Mouse (Mus musculus) liver, embryonic 16.5 days (tissue): ENCODE results near the gene Spata5. TPM values are rescaled to one million over a fixed set of nuclear protein-coding genes. Genes with fewer than 3 reads are reported as not detected.

Source experiments
- ATAC-seq: fragments of 200-750 bp; cut with Nextera tagmentation; 2 replicates; pipeline ENCODE4 v1.8.0; 2017; ENCODE audit warnings: low read depth, mild to moderate bottlenecking, moderate number of reproducible peaks, moderate library complexity
- H3K27ac ChIP-seq: fragments of 300-500 bp; sonication (generic); 2 replicates; pipeline ENCODE4 v1.5.1; 2014; ENCODE audit warnings: mild to moderate bottlenecking, low read length
- H3K27me3 ChIP-seq: fragments of 300-500 bp; sonication (generic); 2 replicates; pipeline ENCODE4 v1.6.1; 2014; ENCODE audit warnings: low read depth, low read length, mixed read lengths; ENCODE audit not compliant: control insufficient read depth, insufficient read depth
- H3K36me3 ChIP-seq: fragments of 300-500 bp; sonication (generic); 2 replicates; pipeline ENCODE4 v1.6.1; 2014; ENCODE audit warnings: mild to moderate bottlenecking; ENCODE audit not compliant: control insufficient read depth, insufficient read depth
- H3K4me1 ChIP-seq: fragments of 300-500 bp; sonication (generic); 2 replicates; pipeline ENCODE4 v1.6.1; 2014; ENCODE audit warnings: low read depth, low read length, mixed read lengths; ENCODE audit not compliant: control insufficient read depth
- H3K4me2 ChIP-seq: fragments of 300-500 bp; sonication (generic); 2 replicates; pipeline ENCODE4 v1.6.1; 2014; ENCODE audit warnings: low read depth, low read length, mixed read lengths
- H3K4me3 ChIP-seq: fragments of 300-500 bp; sonication (generic); 2 replicates; pipeline ENCODE4 v1.5.1; 2014; ENCODE audit warnings: low read depth, mild to moderate bottlenecking, low read length
- H3K9ac ChIP-seq: fragments of 300-500 bp; sonication (generic); 2 replicates; pipeline ENCODE4 v1.6.1; 2014; ENCODE audit warnings: low read depth, low read length
- H3K9me3 ChIP-seq: fragments of 300-500 bp; sonication (generic); replicated peaks from 2 replicates; pipeline ENCODE4 v1.6.1; 2016; ENCODE audit warnings: low read length; ENCODE audit not compliant: control insufficient read depth
- WGBS: fragments of 180-500 bp; shearing (Covaris S2); extraction: QIAGEN DNeasy Blood & Tissue Kit; methylation state at CpG from one replicate; pipeline ENCODE4 v1.1.7; 2014; ENCODE audit not compliant: insufficient replicate concordance; 5-methylcytosine and 5-hydroxymethylcytosine counted together
- polyA plus RNA-seq: library from polyadenylated mRNA; unstranded; fragments of >200 nt; fragmentation: Nextera tagmentation; extraction: Ambion mirVana; gene quantifications from 2 replicates; pipeline ENCODE4 v1.2.1, GENCODE M21; 2015

Spata5 gene
- polyA plus RNA-seq, result 14.6 and 15.5 TPM in 2 replicates

DNA sequence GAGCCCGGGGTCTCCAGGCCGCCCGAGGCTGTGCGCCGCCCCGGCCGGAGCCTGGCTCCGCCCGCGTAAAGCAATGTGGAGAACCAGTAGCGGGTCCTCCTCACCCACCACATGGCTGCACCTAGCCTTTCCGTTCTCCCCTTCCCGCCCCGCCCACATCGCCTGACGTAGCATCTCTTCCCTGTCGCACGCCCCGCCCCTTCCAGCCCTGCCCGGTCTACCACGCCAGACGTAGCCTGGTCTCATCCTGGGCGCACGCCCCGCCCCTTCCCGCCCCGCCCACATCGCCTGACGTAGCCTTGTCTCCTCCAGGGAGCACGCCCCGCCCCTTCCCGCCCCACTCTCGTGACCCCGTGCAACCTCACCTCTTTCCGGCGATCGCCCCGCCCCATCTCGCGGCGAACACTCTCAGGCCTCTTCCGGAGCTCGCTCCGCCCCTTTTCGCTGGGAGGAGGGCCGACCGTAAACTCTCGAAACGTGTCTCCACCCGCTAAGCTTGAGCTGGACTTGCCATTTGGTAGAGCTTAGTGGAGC lies at the start of gene Spata5:
Spata5 (plus strand) TSS at position 439 of the 534 bp plus-strand sequence.
- peak within 1 kb of the TSS; percentile 93 for H3K27ac ChIP-seq
- H3K36me3 ChIP-seq, result no peaks in the 10 kb centered on the region
- H3K4me1 ChIP-seq, result peaks cover 14% of the 10 kb centered on the region
- H3K27me3 ChIP-seq, result no peaks in the 10 kb centered on the region
- WGBS, result under 1% methylated on average over 47 of the region's 50 CpGs
- peak within 1 kb of the TSS; percentile 90 for H3K4me2 ChIP-seq
- H3K4me3 ChIP-seq, result peak within 1 kb of the TSS; percentile 96
- H3K9me3 ChIP-seq, result no peaks in the 10 kb centered on the region
- peak; percentile 91 for ATAC-seq
- peak within 1 kb of the TSS; percentile 84 for H3K9ac ChIP-seq

- Histone ChIP-seq H3K27me3 (no peaks in the 10 kb centered on the region), H3K27ac (no peak overlapping the region), H3K36me3 (no peaks in the 10 kb centered on the region), H3K9me3 (no peaks in the 10 kb centered on the region), H3K9ac (no peak overlapping the region), H3K4me1 (no peaks in the 10 kb centered on the region), H3K4me2 (no peak overlapping the region), H3K4me3 (no peak overlapping the region)
- WGBS, result 50% methylated on average over 4 of the region's 4 CpGs
- no peak for ATAC-seq
These were observed 49.3 kb upstream of the Spata5 start for GRCm38 (mm10) chr3:37370407-37370806.

GRCm38 (mm10) chr3:37373712-37374111 lies 46.0 kb upstream of the Spata5 start:
- Histone ChIP-seq H3K9ac (no peak overlapping the region), H3K27ac (no peak overlapping the region), H3K27me3 (no peaks in the 10 kb centered on the region), H3K4me3 (no peak overlapping the region), H3K4me2 (no peak overlapping the region), H3K9me3 (no peaks in the 10 kb centered on the region), H3K36me3 (no peaks in the 10 kb centered on the region), H3K4me1 (no peaks in the 10 kb centered on the region)
- no peak for ATAC-seq
- WGBS, result 75% methylated on average over 11 of the region's 11 CpGs

DNA sequence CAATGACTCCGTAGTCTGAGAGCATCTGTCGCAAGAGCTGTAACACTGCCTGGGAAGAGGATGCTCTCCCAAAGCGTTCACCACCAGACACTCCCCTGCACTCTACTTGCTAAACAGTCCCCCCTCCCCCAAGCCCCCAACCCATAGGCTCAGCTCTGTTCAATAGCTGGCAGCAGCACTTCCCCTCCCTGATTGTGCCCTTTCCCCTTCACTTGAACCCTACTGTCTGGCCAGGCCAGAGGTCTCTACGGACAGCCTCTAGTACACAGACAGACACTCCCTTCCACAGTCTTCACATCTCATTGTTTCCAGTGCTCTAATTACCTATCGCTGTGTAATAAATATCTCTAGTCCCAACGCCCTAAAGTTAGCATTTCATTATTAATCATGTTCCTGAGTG lies 41.8 kb upstream of the Spata5 start:
- H3K4me3 ChIP-seq, result no peak overlapping the region
- ATAC-seq, result no peak
- no peak overlapping the region for H3K27ac ChIP-seq
- no peaks in the 10 kb centered on the region for H3K27me3 ChIP-seq
- H3K4me1 ChIP-seq, result no peaks in the 10 kb centered on the region
- no peaks in the 10 kb centered on the region for H3K9me3 ChIP-seq
- 67% methylated on average over 6 of the region's 6 CpGs for WGBS
- H3K4me2 ChIP-seq, result no peak overlapping the region
- H3K36me3 ChIP-seq, result no peaks in the 10 kb centered on the region
- H3K9ac ChIP-seq, result no peak overlapping the region

DNA sequence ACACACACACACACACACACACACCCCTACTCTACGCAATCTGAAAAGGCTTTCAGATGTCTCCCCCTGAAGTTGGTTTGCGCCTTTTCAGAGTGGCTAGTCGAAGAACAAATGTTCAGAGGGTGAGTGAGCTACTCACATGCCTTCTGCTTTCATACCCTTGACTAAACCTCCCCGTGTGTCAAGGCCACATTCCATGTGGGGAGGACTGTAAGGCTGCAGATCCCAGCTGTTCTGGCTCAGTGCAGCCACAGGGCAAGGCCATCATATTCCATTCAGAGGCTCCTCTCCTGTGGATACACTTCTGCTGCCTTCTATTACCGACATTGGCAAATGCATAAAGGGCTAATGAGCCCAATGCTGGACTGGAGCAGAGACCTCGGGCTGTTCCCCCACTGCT lies 41.3 kb upstream of the Spata5 start:
- H3K27me3 ChIP-seq, result no peaks in the 10 kb centered on the region
- H3K4me2 ChIP-seq, result no peak overlapping the region

GRCm38 (mm10) chr3:37379201-37379600 lies 40.5 kb upstream of the Spata5 start:
- no peaks in the 10 kb centered on the region for H3K4me1 ChIP-seq
- no peak overlapping the region for H3K4me2 ChIP-seq
- H3K36me3 ChIP-seq, result no peaks in the 10 kb centered on the region
- no peak overlapping the region for H3K4me3 ChIP-seq
- 65% methylated on average over 14 of the region's 14 CpGs for WGBS
- H3K9ac ChIP-seq, result no peak overlapping the region
- no peak for ATAC-seq
- no peaks in the 10 kb centered on the region for H3K9me3 ChIP-seq
- H3K27me3 ChIP-seq, result no peaks in the 10 kb centered on the region
- no peak overlapping the region for H3K27ac ChIP-seq

More for the DNA sequence above, 41.3 kb upstream of the Spata5 start:
- H3K9ac ChIP-seq, result no peak overlapping the region
- ATAC-seq, result no peak
- H3K4me1 ChIP-seq, result no peaks in the 10 kb centered on the region
- WGBS, result 57% methylated on average over 6 of the region's 6 CpGs
- no peaks in the 10 kb centered on the region for H3K36me3 ChIP-seq
- no peak overlapping the region for H3K4me3 ChIP-seq
- no peak overlapping the region for H3K27ac ChIP-seq
- no peaks in the 10 kb centered on the region for H3K9me3 ChIP-seq

DNA sequence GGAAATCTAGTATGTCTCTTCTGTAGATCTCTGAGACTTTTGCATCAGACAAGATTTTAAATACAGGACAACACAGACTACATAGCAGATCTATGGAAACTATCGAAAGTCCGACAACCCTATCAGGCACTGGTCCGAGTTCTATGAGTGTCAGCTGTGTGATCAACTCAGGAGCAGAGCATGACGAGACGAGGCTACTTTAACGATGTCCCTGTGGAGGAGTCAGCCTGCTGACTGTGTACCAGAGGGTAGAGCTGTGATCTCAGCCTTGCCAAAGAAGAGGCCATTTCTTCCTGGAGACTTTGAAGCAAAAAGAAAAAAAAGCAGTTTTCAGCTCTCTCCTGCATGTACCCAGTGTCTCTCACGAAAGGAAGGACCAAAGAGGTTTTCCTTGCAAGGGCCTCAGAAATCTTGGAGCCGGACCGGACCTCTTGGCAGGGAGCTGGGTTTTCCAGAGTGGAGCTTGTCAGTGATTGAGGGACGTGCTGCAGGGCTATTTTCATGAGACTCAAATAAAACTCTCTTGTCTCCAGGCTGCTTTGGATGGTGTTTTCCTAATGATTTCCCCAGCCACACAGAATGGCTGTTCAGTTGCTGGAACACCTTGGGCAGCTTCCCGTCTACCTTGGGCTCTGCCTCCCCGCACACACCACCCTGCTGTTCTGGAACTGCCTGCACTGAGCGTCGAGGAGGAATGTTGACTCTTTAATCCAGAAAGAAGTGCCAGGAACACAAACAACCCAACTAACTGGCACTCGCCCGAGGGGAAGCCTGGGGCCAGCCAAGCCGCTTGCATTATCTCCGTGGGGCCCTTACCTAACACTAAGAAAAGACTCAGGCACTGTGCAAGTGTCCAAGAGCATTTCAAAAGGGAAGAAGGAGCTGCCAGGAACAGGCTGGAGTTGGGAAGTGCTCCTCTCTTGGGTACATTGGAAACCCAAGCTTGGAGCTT lies 39.5 kb upstream of the Spata5 start:
- H3K4me2 ChIP-seq, result no peak overlapping the region
- ATAC-seq, result no peak
- no peak overlapping the region for H3K9ac ChIP-seq
- WGBS, result 67% methylated on average over 18 of the region's 18 CpGs
- no peak overlapping the region for H3K27ac ChIP-seq
- H3K27me3 ChIP-seq, result no peaks in the 10 kb centered on the region
- H3K9me3 ChIP-seq, result no peaks in the 10 kb centered on the region
- no peak overlapping the region for H3K4me3 ChIP-seq
- H3K4me1 ChIP-seq, result no peaks in the 10 kb centered on the region
- no peaks in the 10 kb centered on the region for H3K36me3 ChIP-seq

DNA sequence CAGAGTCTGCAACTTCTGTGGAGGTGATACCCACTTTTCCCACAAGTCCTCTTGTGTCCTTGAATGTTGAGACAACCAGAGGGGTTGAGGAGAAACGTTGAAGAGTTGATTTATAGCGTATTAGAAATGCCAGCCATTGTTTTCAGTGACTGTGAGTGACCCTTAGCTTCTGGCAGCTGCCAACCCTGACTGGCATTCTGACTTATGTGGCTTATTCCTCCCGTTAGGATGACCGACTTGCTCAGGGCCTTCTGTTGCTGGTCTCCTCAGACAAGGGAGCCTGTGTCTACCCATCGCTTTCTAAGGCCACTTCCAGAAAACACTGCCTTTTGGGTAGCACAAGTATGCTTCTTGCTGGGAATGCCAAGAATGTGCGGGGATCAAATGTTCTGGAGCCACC lies 38.2 kb upstream of the Spata5 start:
- H3K9me3 ChIP-seq, result no peaks in the 10 kb centered on the region
- H3K4me2 ChIP-seq, result no peak overlapping the region
- H3K9ac ChIP-seq, result no peak overlapping the region
- no peaks in the 10 kb centered on the region for H3K4me1 ChIP-seq
- H3K27me3 ChIP-seq, result no peaks in the 10 kb centered on the region
- ATAC-seq, result no peak
- H3K36me3 ChIP-seq, result no peaks in the 10 kb centered on the region
- no peak overlapping the region for H3K27ac ChIP-seq
- WGBS, result 56% methylated on average over 6 of the region's 6 CpGs
- no peak overlapping the region for H3K4me3 ChIP-seq

DNA sequence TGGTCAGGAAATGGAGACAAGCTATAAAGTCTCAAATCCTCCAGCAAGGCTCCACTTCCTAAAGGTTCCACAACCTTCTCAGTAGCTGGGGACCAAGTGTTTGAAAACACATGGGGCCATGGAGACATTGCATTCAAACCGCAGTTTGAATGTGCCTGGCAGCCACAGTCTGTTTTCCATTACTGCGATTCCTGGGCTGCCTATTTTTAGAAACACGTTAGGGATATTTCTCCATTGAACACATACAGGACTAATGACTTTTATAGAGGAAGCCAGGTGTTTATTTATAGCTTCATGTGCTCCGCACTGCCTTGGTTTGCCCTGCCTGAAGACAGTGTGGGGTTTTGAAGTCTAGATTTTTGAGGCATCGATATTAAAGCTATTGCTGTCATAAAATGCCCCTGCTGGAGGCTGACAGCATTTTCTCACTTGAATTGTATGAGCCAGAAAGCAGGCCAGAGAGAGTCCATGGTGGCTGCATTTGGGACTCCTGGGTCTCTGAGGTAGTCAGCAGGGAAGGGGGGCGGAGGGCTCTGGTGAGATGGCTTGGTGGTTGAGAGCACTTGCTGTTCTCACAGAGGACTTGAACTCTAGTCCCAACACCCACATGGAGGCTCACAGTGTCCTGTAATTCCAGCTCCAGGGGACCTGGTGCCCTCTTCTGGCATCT lies 36.5 kb upstream of the Spata5 start:
- WGBS, result 68% methylated on average over 6 of the region's 6 CpGs
- no peak for ATAC-seq
- Histone ChIP-seq H3K4me1 (no peaks in the 10 kb centered on the region), H3K4me3 (no peak overlapping the region), H3K4me2 (no peak overlapping the region), H3K9ac (no peak overlapping the region), H3K27me3 (no peaks in the 10 kb centered on the region), H3K36me3 (no peaks in the 10 kb centered on the region), H3K9me3 (no peaks in the 10 kb centered on the region), H3K27ac (no peak overlapping the region)
